29 mouse cellular contexts compared by ENCODE assay signal in the genomic region with DNA sequence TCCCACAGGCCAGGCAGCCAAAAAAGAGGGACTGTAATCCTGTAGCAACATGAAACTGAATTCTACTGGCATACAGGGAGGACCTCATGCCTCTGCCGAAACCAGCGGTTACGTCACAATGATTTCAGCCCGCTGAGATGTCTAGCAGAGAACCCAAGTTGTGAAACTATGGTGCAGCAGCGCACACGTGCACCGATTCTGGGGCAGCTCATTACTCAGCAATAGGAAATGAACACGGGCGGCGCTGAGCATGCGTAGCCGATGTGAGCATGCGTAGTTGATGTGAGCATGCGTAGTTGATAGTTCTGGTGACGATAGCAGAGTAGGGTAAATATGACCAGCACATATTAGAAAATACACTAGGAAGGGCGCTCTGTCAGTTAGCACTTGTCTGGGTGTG. TPM values are rescaled to one million over a fixed set of nuclear protein-coding genes. Genes with fewer than 3 reads are reported as not detected.
A peak's percentile ranks its signal among the peaks of the same experiment; 100 is the strongest.
DNase-seq lines count a peak whose midpoint lies in the region; ATAC-seq and TF ChIP-seq lines count a peak whose summit lies in the region.
"Had no signal": no experiment of that assay in that cellular context is flagged by ENCODE, and none has a peak within 500 bp of the region (broad histone marks: within the 10 kb centered on the region; RNA-seq: fewer than 3 reads in every experiment).

No protein-coding gene starts in this region.

- no peak for TF ChIP-seq CTCF in lung, adult 2 months (IDR thresholded peaks at IDR 0.05; ENCODE audit: insufficient read depth, low read length)

- DNase-seq in lung, postnatal 25 days (ENCODE audit: low spot score) = peak; percentile 6
- no peak for DNase-seq in lung, adult 2 months
- DNase-seq in ZHBTc4 (ENCODE audit: low read depth, low spot score) (peak; percentile 36), adipocyte (ENCODE audit: low spot score) (no peak)
- peak; percentile 3 for DNase-seq in skeletal muscle tissue, adult 2 months (ENCODE audit: low read depth, low spot score)
- DNase-seq: adrenal gland, postnatal 25 days; cerebellum, adult 18-20 months; cerebellum, postnatal 10 days; forebrain, postnatal 0 days; gastrocnemius, postnatal 14 days; heart, adult 18-20 months; heart, postnatal 4 days; kidney, postnatal 14 days; liver; lung, embryonic 14.5 days; right cerebral cortex, postnatal 4 days had no signal

- no peaks in the 10 kb centered on the region for H3K4me1 ChIP-seq in lung, adult 2 months (ENCODE audit: control insufficient read depth, insufficient read depth, low read length)

- H3K4me3 ChIP-seq in lung, adult 2 months (replicated peaks; ENCODE audit: extremely low read depth, low read depth, low read length) = no peak overlapping the region
- H3K4me3 ChIP-seq: erythroblast, embryonic 14.5 days; forebrain, embryonic 12.5 days; heart, embryonic 12.5 days; hindbrain, embryonic 13.5 days; midbrain, embryonic 10.5 days; midbrain, embryonic 15.5 days; myocyte; neural tube, embryonic 12.5 days had no signal

- WGBS in lung, adult 2 months = 90% methylated on average over 16 of the region's 16 CpGs

- ATAC-seq in granulocyte monocyte progenitor cell, adult 5-6 weeks (replicated peaks; ENCODE audit: poor library complexity, severe bottlenecking) = peak; percentile 96
- ATAC-seq in frontal cortex, adult (ENCODE audit: low TSS enrichment) = no peak
- ATAC-seq: forebrain, postnatal 0 days; intestine, postnatal 0 days; midbrain, embryonic 15.5 days had no signal

- TF ChIP-seq POLR2A in lung, adult 2 months (IDR thresholded peaks at IDR 0.05; ENCODE audit: borderline replicate concordance, extremely low read depth, low read depth, low read length) = no peak

RNA-seq across cellular contexts. Expression of gene Pcnx2, which starts 52.8 kb away (rescaled TPM):
- 1.8 and 2.1 TPM in 2 replicates for polyA plus RNA-seq in lung, adult 2 months (2012; rRNA removed)
- total RNA-seq in granulocyte monocyte progenitor cell, adult 5-6 weeks (2014; fragmentation: Nextera tagmentation) = not detected in 2 replicates
- not detected in 2 replicates for total RNA-seq in granulocyte monocyte progenitor cell, adult 5-6 weeks (2017)
- polyA plus RNA-seq: limb, embryonic 11.5 days; lung, embryonic 14.5 days; macrophage had no signal

Comparison
In these comparisons a context has a peak if more than half of its experiments do, and no peak if none do; other contexts are left out.
1. DNase-seq: peak in lung, postnatal 25 days (single experiment), ZHBTc4 (single experiment) and skeletal muscle tissue, adult 2 months (single experiment); none in lung, adult 2 months (single experiment) and adipocyte (single experiment).